Mouse (Mus musculus): ENCODE measurements around the gene Icmt.
A peak's percentile ranks its signal among the peaks of the same experiment; 100 is the strongest.

Gene Icmt

GRCm38 (mm10) chr4:152276389-152277347 lies 20.4 kb upstream of the Icmt start:
- peak; percentile 79 for DNase-seq

GRCm38 (mm10) chr4:152277916-152278315 lies 19.1 kb upstream of the Icmt start:
- no peak for DNase-seq

GRCm38 (mm10) chr4:152278986-152279385 lies 18.0 kb upstream of the Icmt start:
- DNase-seq = no peak

- DNase-seq = no peak
Observed at GRCm38 (mm10) chr4:152281601-152282000, 15.4 kb upstream of the Icmt start.

GRCm38 (mm10) chr4:152282721-152283120 lies 14.3 kb upstream of the Icmt start:
- DNase-seq = no peak

- DNase-seq = peak; percentile 86
Observed at GRCm38 (mm10) chr4:152283186-152283950, 13.7 kb upstream of the Icmt start.

- peak; percentile 92 for DNase-seq
Observed at GRCm38 (mm10) chr4:152285505-152285904, 11.5 kb upstream of the Icmt start.

- no peak for DNase-seq
Observed at GRCm38 (mm10) chr4:152286183-152286582, 10.8 kb upstream of the Icmt start.

- no peak for DNase-seq
Observed at GRCm38 (mm10) chr4:152286887-152287286, 10.1 kb upstream of the Icmt start.

- DNase-seq = no peak
Observed at GRCm38 (mm10) chr4:152287317-152288120, 9.5 kb upstream of the Icmt start.

- DNase-seq = no peak
Observed at GRCm38 (mm10) chr4:152288398-152288945, 8.6 kb upstream of the Icmt start.

- DNase-seq = no peak
Observed at GRCm38 (mm10) chr4:152290385-152290784, 6.6 kb upstream of the Icmt start.

GRCm38 (mm10) chr4:152290991-152291390 lies 6.0 kb upstream of the Icmt start:
- no peak for DNase-seq

- DNase-seq = no peak
Observed at GRCm38 (mm10) chr4:152291562-152291961, 5.5 kb upstream of the Icmt start, which contains the start of gene Hes3. Gene Hes3, minus strand, starts transcription at chr4:152291662.

- DNase-seq = no peak
Observed at GRCm38 (mm10) chr4:152292102-152292765, 4.8 kb upstream of the Icmt start.

GRCm38 (mm10) chr4:152294188-152294929 lies 2.7 kb upstream of the Icmt start:
- DNase-seq = no peak

- DNase-seq = no peak
Observed at GRCm38 (mm10) chr4:152295916-152296315, 1.1 kb upstream of the Icmt start.

GRCm38 (mm10) chr4:152296371-152296770 lies 656 bp upstream of the Icmt start:
- DNase-seq = no peak

- no peak for DNase-seq
Observed at GRCm38 (mm10) chr4:152298836-152299235, 1.8 kb downstream of the Icmt start.

GRCm38 (mm10) chr4:152300375-152300774 lies 3.3 kb downstream of the Icmt start:
- no peak for DNase-seq

- DNase-seq = no peak
Observed at GRCm38 (mm10) chr4:152302012-152302411, 5.0 kb downstream of the Icmt start.

All from cerebellum, adult 9-10 months (tissue).